Mouse (Mus musculus): ENCODE measurements around the gene March10. TPM values are rescaled to one million over a fixed set of nuclear protein-coding genes. Genes with fewer than 3 reads are reported as not detected.
A peak's percentile ranks its signal among the peaks of the same experiment; 100 is the strongest.

The March10 gene
- polyA plus RNA-seq, 1 experiment from 2014 or later, result 1.2 TPM

GRCm38 (mm10) chr11:105374526-105375175 lies 81.9 kb downstream of the March10 start:
- no peaks in the 10 kb centered on the region for H3K27me3 ChIP-seq (ENCODE audit: insufficient read depth, low read length)
- 0 out of 2 replicates have a peak, but pooled peaks cover 8% of the 10 kb centered on the region for H3K4me1 ChIP-seq (replicated peaks; ENCODE audit: insufficient read depth, low read length)
- peak; percentile 37 for DNase-seq (ENCODE audit: low spot score)
- no peak for TF ChIP-seq CTCF (IDR thresholded peaks at IDR 0.05; ENCODE audit: low read depth)
- no peak overlapping the region for H3K27ac ChIP-seq
- no peak for ATAC-seq (replicated peaks; ENCODE audit: low FRiP score, low read depth)
- H3K4me3 ChIP-seq (replicated peaks; ENCODE audit: low read depth, low read length), result no peak overlapping the region
- no peak overlapping the region for H3K9ac ChIP-seq (ENCODE audit: low read depth, low read length)
- H3K4me2 ChIP-seq (ENCODE audit: low read length), result no peak overlapping the region
- no peaks in the 10 kb centered on the region for H3K36me3 ChIP-seq (ENCODE audit: insufficient read depth, low read length)
- no peaks in the 10 kb centered on the region for H3K9me3 ChIP-seq (replicated peaks; ENCODE audit: low read length)
- WGBS, result 33% methylated on average over 10 of the region's 10 CpGs

- Histone ChIP-seq H3K27me3 (ENCODE audit: insufficient read depth, low read length) (no peaks in the 10 kb centered on the region), H3K36me3 (ENCODE audit: insufficient read depth, low read length) (no peaks in the 10 kb centered on the region), H3K4me3 (replicated peaks; ENCODE audit: low read depth, low read length) (no peak overlapping the region), H3K4me1 (replicated peaks; ENCODE audit: insufficient read depth, low read length) (0 out of 2 replicates have a peak, but pooled peaks cover 8% of the 10 kb centered on the region), H3K4me2 (ENCODE audit: low read length) (no peak overlapping the region), H3K27ac (no peak overlapping the region), H3K9ac (ENCODE audit: low read depth, low read length) (no peak overlapping the region), H3K9me3 (replicated peaks; ENCODE audit: low read length) (no peaks in the 10 kb centered on the region)
- ATAC-seq (replicated peaks; ENCODE audit: low FRiP score, low read depth), result no peak
- no peak for DNase-seq (ENCODE audit: low spot score)
- WGBS, result 53% methylated on average over 8 of the region's 8 CpGs
- TF ChIP-seq CTCF (IDR thresholded peaks at IDR 0.05; ENCODE audit: low read depth), result no peak
Observed at GRCm38 (mm10) chr11:105373881-105374280, 82.7 kb downstream of the March10 start.

- Histone ChIP-seq H3K4me3 (replicated peaks; ENCODE audit: low read depth, low read length) (no peak overlapping the region), H3K4me1 (replicated peaks; ENCODE audit: insufficient read depth, low read length) (0 out of 2 replicates have a peak, but pooled peaks cover 8% of the 10 kb centered on the region), H3K27ac (no peak overlapping the region), H3K9me3 (replicated peaks; ENCODE audit: low read length) (no peaks in the 10 kb centered on the region), H3K4me2 (ENCODE audit: low read length) (no peak overlapping the region), H3K36me3 (ENCODE audit: insufficient read depth, low read length) (no peaks in the 10 kb centered on the region), H3K9ac (ENCODE audit: low read depth, low read length) (no peak overlapping the region), H3K27me3 (ENCODE audit: insufficient read depth, low read length) (no peaks in the 10 kb centered on the region)
- ATAC-seq (replicated peaks; ENCODE audit: low FRiP score, low read depth), result peak; percentile 70
- no peak for TF ChIP-seq CTCF (IDR thresholded peaks at IDR 0.05; ENCODE audit: low read depth)
- 63% methylated on average over 9 of the region's 9 CpGs for WGBS
- DNase-seq (ENCODE audit: low spot score), result no peak
Observed at GRCm38 (mm10) chr11:105371818-105372217, 84.7 kb downstream of the March10 start.

- Histone ChIP-seq H3K4me3 (replicated peaks; ENCODE audit: low read depth, low read length) (no peak overlapping the region), H3K9ac (ENCODE audit: low read depth, low read length) (no peak overlapping the region), H3K27ac (no peak overlapping the region), H3K36me3 (ENCODE audit: insufficient read depth, low read length) (no peaks in the 10 kb centered on the region), H3K9me3 (replicated peaks; ENCODE audit: low read length) (no peaks in the 10 kb centered on the region), H3K4me1 (replicated peaks; ENCODE audit: insufficient read depth, low read length) (peaks cover 11% of the 10 kb centered on the region; the same call in 1 of the 2 replicates), H3K4me2 (ENCODE audit: low read length) (no peak overlapping the region), H3K27me3 (ENCODE audit: insufficient read depth, low read length) (no peaks in the 10 kb centered on the region)
- 79% methylated on average over 13 of the region's 13 CpGs for WGBS
- no peak for ATAC-seq (replicated peaks; ENCODE audit: low FRiP score, low read depth)
- peak; percentile 17 for DNase-seq (ENCODE audit: low spot score)
- no peak for TF ChIP-seq CTCF (IDR thresholded peaks at IDR 0.05; ENCODE audit: low read depth)
Observed at GRCm38 (mm10) chr11:105369526-105370386, 86.8 kb downstream of the March10 start.

GRCm38 (mm10) chr11:105368833-105369232 lies 87.7 kb downstream of the March10 start:
- H3K4me3 ChIP-seq (replicated peaks; ENCODE audit: low read depth, low read length), result no peak overlapping the region
- ATAC-seq (replicated peaks; ENCODE audit: low FRiP score, low read depth), result no peak
- H3K9ac ChIP-seq (ENCODE audit: low read depth, low read length), result no peak overlapping the region
- H3K27ac ChIP-seq, result no peak overlapping the region
- peaks cover 12% of the 10 kb centered on the region; the same call in 1 of the 2 replicates for H3K4me1 ChIP-seq (replicated peaks; ENCODE audit: insufficient read depth, low read length)
- no peak for DNase-seq (ENCODE audit: low spot score)
- no peaks in the 10 kb centered on the region for H3K27me3 ChIP-seq (ENCODE audit: insufficient read depth, low read length)
- no peaks in the 10 kb centered on the region for H3K36me3 ChIP-seq (ENCODE audit: insufficient read depth, low read length)
- WGBS, result 74% methylated on average over 5 of the region's 5 CpGs
- H3K9me3 ChIP-seq (replicated peaks; ENCODE audit: low read length), result no peaks in the 10 kb centered on the region
- H3K4me2 ChIP-seq (ENCODE audit: low read length), result no peak overlapping the region
- no peak for TF ChIP-seq CTCF (IDR thresholded peaks at IDR 0.05; ENCODE audit: low read depth)

GRCm38 (mm10) chr11:105367163-105367562 lies 89.4 kb downstream of the March10 start:
- H3K9me3 ChIP-seq (replicated peaks; ENCODE audit: low read length), result no peaks in the 10 kb centered on the region
- H3K4me1 ChIP-seq (replicated peaks; ENCODE audit: insufficient read depth, low read length), result peaks cover 19% of the 10 kb centered on the region; the same call in 1 of the 2 replicates
- ATAC-seq (replicated peaks; ENCODE audit: low FRiP score, low read depth) (no peak), DNase-seq (ENCODE audit: low spot score) (no peak)
- no peaks in the 10 kb centered on the region for H3K36me3 ChIP-seq (ENCODE audit: insufficient read depth, low read length)
- no peaks in the 10 kb centered on the region for H3K27me3 ChIP-seq (ENCODE audit: insufficient read depth, low read length)
- no peak overlapping the region for H3K4me3 ChIP-seq (replicated peaks; ENCODE audit: low read depth, low read length)
- TF ChIP-seq CTCF (IDR thresholded peaks at IDR 0.05; ENCODE audit: low read depth), result no peak
- H3K27ac ChIP-seq, result no peak overlapping the region
- WGBS, result 84% methylated on average over 3 of the region's 3 CpGs
- H3K4me2 ChIP-seq (ENCODE audit: low read length), result no peak overlapping the region
- H3K9ac ChIP-seq (ENCODE audit: low read depth, low read length), result no peak overlapping the region
